Mouse (Mus musculus) MEL (cell line): Measurements from ENCODE around the gene Agt.

Experiments
- CTCF ChIP-seq, 3 experiments: IDR thresholded peaks in 2 of 3; conservative IDR thresholded peaks in 1 of 3; 2 replicates each; pipeline ENCODE4 v1.5.1; 2011 to 2012; ENCODE audit warnings: low read length in 3 of 3, low read depth in 2 of 3, mild to moderate bottlenecking in 2 of 3, improper control_type of control experiment in 1 of 3, inconsistent platforms in 1 of 3, mixed read lengths in 1 of 3, moderate library complexity in 1 of 3; ENCODE audit not compliant: control insufficient read depth in 1 of 3, insufficient read depth in 1 of 3, poor library complexity in 1 of 3, severe bottlenecking in 1 of 3
- GATA1 ChIP-seq: IDR thresholded peaks from 2 replicates; pipeline ENCODE4 v1.6.1; 2011; ENCODE audit warnings: low read depth, low read length, improper control_type of control experiment
- KAT2A ChIP-seq: conservative IDR thresholded peaks from 2 replicates; pipeline ENCODE4 v1.6.1; 2012; ENCODE audit warnings: low read depth, low read length, improper control_type of control experiment, inconsistent platforms
- MAX ChIP-seq: IDR thresholded peaks from 2 replicates; pipeline ENCODE4 v1.6.1; 2011; ENCODE audit warnings: low read length, improper control_type of control experiment
- POLR2A ChIP-seq, 2 experiments: IDR thresholded peaks; 2 replicates each; pipeline ENCODE4 v1.6.1; 2011 to 2012; ENCODE audit warnings: low read length in 2 of 2, mild to moderate bottlenecking in 2 of 2, control low read depth in 1 of 2, improper control_type of control experiment in 1 of 2, low read depth in 1 of 2, moderate library complexity in 1 of 2; ENCODE audit not compliant: control insufficient read depth in 1 of 2, insufficient read depth in 1 of 2, poor library complexity in 1 of 2
- RAD21 ChIP-seq: IDR thresholded peaks from 2 replicates; pipeline ENCODE4 v1.6.1; 2011; ENCODE audit warnings: mild to moderate bottlenecking, low read depth, low read length, improper control_type of control experiment
- TAL1 ChIP-seq: IDR thresholded peaks from 2 replicates; pipeline ENCODE4 v1.6.1; 2012; ENCODE audit warnings: mild to moderate bottlenecking, inconsistent platforms, low read length, moderate library complexity, mixed read lengths
- ZC3H11A ChIP-seq: IDR thresholded peaks from 2 replicates; pipeline ENCODE4 v1.6.1; 2012; ENCODE audit warnings: low read depth, mild to moderate bottlenecking, inconsistent platforms, low read length, improper control_type of control experiment
- ZKSCAN1 ChIP-seq: IDR thresholded peaks from 2 replicates; pipeline ENCODE4 v1.6.1; 2012; ENCODE audit warnings: low read depth, mild to moderate bottlenecking, inconsistent platforms, low read length, improper control_type of control experiment, moderate library complexity

DNA sequence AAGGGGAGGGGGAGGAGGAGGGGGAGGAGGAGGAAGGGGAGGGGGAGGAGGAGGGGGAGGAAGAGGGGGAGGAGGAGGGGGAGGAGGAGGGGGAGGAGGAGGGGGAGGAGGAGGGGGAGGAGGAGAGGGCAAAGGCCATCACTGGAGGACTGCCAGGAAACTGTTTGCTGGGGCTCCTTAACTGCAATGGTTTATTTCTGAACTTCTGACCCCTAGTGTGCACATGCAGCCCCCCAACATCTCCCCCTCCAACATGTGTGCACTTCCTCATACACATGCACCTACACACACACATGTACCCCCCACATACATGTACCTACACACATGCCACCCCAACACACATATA, 2.9 kb upstream of the Agt start:
- no peak for TF ChIP-seq CTCF (IDR thresholded peaks at IDR 0.05 in 2 of 3, conservative IDR thresholded peaks at IDR 0.05 in 1 of 3; ENCODE audit: control insufficient read depth in 1 of 3, insufficient read depth in 1 of 3, low read depth in 2 of 3, low read length in 3 of 3, poor library complexity in 1 of 3, severe bottlenecking in 1 of 3)
- no peak for TF ChIP-seq TAL1
- TF ChIP-seq POLR2A (IDR thresholded peaks at IDR 0.05; ENCODE audit: control insufficient read depth in 1 of 2, insufficient read depth in 1 of 2, low read depth in 1 of 2, low read length in 2 of 2, poor library complexity in 1 of 2) = no peak
- TF ChIP-seq GATA1 = no peak
- TF ChIP-seq ZKSCAN1 = no peak
- TF ChIP-seq ZC3H11A = no peak
- TF ChIP-seq KAT2A = no peak
- TF ChIP-seq RAD21 = no peak
- TF ChIP-seq MAX = no peak
